Mouse (Mus musculus): ENCODE measurements around the gene Prkar2a. TPM values are rescaled to one million over a fixed set of nuclear protein-coding genes. Genes with fewer than 3 reads are reported as not detected.

Prkar2a gene
- polyA plus RNA-seq, 1 experiment, result 31.5 TPM

DNA sequence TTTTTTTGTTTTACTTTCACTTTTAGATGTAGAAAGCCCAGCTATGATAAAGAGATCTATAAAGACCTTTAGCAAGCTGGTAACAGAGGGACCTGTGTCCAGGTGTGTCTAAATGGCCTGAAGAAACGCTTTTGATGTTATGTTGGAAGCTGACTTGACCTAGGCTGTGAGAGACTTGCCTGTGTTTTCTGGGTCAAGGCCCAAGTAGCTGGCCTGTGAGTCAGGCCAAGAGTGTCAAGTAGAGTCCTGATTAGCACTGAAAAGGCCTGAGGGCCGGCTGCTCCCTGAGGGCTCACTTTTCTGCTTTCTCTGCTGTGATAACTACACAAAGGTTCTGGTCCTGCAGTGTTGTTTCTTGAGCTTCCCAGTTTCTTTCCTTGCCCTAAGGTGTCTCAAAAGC, 1.4 kb upstream of the Prkar2a start:
- Histone ChIP-seq H3K27me3 (ENCODE audit: control insufficient read depth, insufficient read depth, low read length) (no peaks in the 10 kb centered on the region), H3K27ac (ENCODE audit: insufficient read depth, low read depth, low read length) (peak overlapping the region; percentile 89), H3K4me3 (ENCODE audit: low read depth, low read length) (no peak overlapping the region), H3K36me3 (ENCODE audit: control insufficient read depth, insufficient read depth, low read length) (peaks cover 13% of the 10 kb centered on the region), H3K4me1 (ENCODE audit: control insufficient read depth, insufficient read depth, insufficient read length, low read length) (peaks cover 42% of the 10 kb centered on the region)
- TF ChIP-seq CTCF (IDR thresholded peaks at IDR 0.05; ENCODE audit: extremely low read depth, insufficient read length, insufficient replicate concordance, low read depth, low read length) (no peak), POLR2A (IDR thresholded peaks at IDR 0.05; ENCODE audit: low read depth, low read length) (no peak)
- 21% methylated on average over 2 of the region's 2 CpGs for WGBS

- Histone ChIP-seq H3K36me3 (ENCODE audit: control insufficient read depth, insufficient read depth, low read length) (peaks cover 7% of the 10 kb centered on the region), H3K27ac (ENCODE audit: insufficient read depth, low read depth, low read length) (peak overlapping the region; percentile 89), H3K4me3 (ENCODE audit: low read depth, low read length) (no peak overlapping the region), H3K4me1 (ENCODE audit: control insufficient read depth, insufficient read depth, insufficient read length, low read length) (peaks cover 42% of the 10 kb centered on the region), H3K27me3 (ENCODE audit: control insufficient read depth, insufficient read depth, low read length) (no peaks in the 10 kb centered on the region)
- 38% methylated on average over 9 of the region's 9 CpGs for WGBS
- TF ChIP-seq CTCF (IDR thresholded peaks at IDR 0.05; ENCODE audit: extremely low read depth, insufficient read length, insufficient replicate concordance, low read depth, low read length) (no peak), POLR2A (IDR thresholded peaks at IDR 0.05; ENCODE audit: low read depth, low read length) (no peak)
These were observed 663 bp upstream of the Prkar2a start for GRCm38 (mm10) chr9:108688451-108688850.

- WGBS, result 37% methylated on average over 1 of the region's 1 CpGs
- Histone ChIP-seq H3K4me1 (ENCODE audit: control insufficient read depth, insufficient read depth, insufficient read length, low read length) (peaks cover 42% of the 10 kb centered on the region), H3K27me3 (ENCODE audit: control insufficient read depth, insufficient read depth, low read length) (no peaks in the 10 kb centered on the region), H3K36me3 (ENCODE audit: control insufficient read depth, insufficient read depth, low read length) (peaks cover 2% of the 10 kb centered on the region; the same call in 1 of the 2 replicates), H3K27ac (ENCODE audit: insufficient read depth, low read depth, low read length) (peak overlapping the region; percentile 86), H3K4me3 (ENCODE audit: low read depth, low read length) (no peak overlapping the region)
- TF ChIP-seq CTCF (IDR thresholded peaks at IDR 0.05; ENCODE audit: extremely low read depth, insufficient read length, insufficient replicate concordance, low read depth, low read length) (no peak), POLR2A (IDR thresholded peaks at IDR 0.05; ENCODE audit: low read depth, low read length) (no peak)
These were observed 879 bp downstream of the Prkar2a start for GRCm38 (mm10) chr9:108689993-108690392.

DNA sequence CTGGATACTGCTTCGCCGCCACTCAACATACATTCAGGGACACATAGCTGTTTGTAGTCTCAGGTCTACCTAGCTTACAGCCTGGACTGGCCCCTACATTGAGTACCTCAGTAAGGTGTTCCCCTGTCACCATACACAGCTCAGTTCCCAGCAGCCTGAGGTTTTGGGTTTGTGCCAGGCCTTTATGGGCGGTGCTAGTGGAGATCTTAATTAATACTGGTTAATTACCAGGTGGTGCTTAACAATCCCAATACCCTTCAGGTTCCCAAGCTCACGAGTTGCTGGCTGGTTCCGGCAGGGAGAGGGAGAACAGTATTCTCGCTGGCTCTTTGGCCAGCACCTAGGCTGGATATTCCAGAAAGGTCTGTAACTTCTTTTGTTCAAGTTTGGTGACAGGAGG, 1.8 kb downstream of the Prkar2a start:
- TF ChIP-seq POLR2A (IDR thresholded peaks at IDR 0.05; ENCODE audit: low read depth, low read length) (peak; percentile 8; the same call in 1 of the 2 replicates), CTCF (IDR thresholded peaks at IDR 0.05; ENCODE audit: extremely low read depth, insufficient read length, insufficient replicate concordance, low read depth, low read length) (no peak)
- Histone ChIP-seq H3K4me3 (ENCODE audit: low read depth, low read length) (no peak overlapping the region), H3K27me3 (ENCODE audit: control insufficient read depth, insufficient read depth, low read length) (no peaks in the 10 kb centered on the region), H3K36me3 (ENCODE audit: control insufficient read depth, insufficient read depth, low read length) (no peaks in the 10 kb centered on the region), H3K4me1 (ENCODE audit: control insufficient read depth, insufficient read depth, insufficient read length, low read length) (peaks cover 42% of the 10 kb centered on the region), H3K27ac (ENCODE audit: insufficient read depth, low read depth, low read length) (peak overlapping the region; percentile 86)
- 55% methylated on average over 6 of the region's 6 CpGs for WGBS

DNA sequence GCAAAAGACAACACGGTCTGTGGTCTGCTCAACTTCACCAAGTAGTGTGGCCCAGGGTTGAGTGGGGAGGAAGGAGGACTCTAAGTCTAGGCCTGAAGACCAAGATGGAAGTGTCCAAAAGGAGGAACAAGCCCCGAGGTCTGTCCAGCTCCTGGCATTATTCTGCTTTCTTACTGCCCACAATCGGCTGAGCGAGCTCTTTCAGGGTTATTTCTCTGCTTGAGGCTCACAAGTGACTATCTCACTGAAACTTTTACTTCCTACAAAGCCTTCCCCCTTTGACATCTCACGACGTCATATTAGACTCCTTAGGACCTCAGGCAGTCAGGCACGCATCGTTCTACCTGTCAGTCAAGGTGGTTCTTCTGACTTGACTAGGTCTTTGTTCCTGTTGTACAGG, 2.3 kb downstream of the Prkar2a start:
- TF ChIP-seq CTCF (IDR thresholded peaks at IDR 0.05; ENCODE audit: extremely low read depth, insufficient read length, insufficient replicate concordance, low read depth, low read length) (no peak), POLR2A (IDR thresholded peaks at IDR 0.05; ENCODE audit: low read depth, low read length) (no peak; the same call in 1 of the 2 replicates)
- Histone ChIP-seq H3K4me3 (ENCODE audit: low read depth, low read length) (no peak overlapping the region; the same call in 1 of the 2 replicates), H3K27me3 (ENCODE audit: control insufficient read depth, insufficient read depth, low read length) (no peaks in the 10 kb centered on the region), H3K4me1 (ENCODE audit: control insufficient read depth, insufficient read depth, insufficient read length, low read length) (peaks cover 40% of the 10 kb centered on the region), H3K27ac (ENCODE audit: insufficient read depth, low read depth, low read length) (peak overlapping the region; percentile 86), H3K36me3 (ENCODE audit: control insufficient read depth, insufficient read depth, low read length) (no peaks in the 10 kb centered on the region)
- WGBS, result 31% methylated on average over 8 of the region's 8 CpGs

DNA sequence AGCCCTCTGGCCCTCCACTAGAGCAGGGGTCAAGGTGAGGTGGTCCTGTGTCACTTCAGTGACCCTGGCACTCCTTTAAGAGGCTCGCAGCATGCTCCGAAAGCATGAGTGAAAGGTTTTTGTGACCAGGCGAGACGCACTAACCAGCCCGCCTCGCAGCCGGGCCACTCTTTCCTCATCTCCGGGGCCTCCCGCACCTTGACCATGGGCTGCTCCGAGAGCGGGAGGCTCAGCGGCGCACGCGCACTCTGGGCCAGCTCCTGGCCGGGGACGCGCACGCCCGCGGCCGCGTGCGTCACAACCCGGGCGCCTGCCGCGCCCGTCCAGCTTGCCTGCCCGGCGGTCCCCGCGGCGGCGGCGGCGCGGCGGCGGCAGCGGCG, 2.7 kb downstream of the Prkar2a start:
- H3K36me3 ChIP-seq (ENCODE audit: control insufficient read depth, insufficient read depth, low read length), result no peaks in the 10 kb centered on the region
- peaks cover 36% of the 10 kb centered on the region for H3K4me1 ChIP-seq (ENCODE audit: control insufficient read depth, insufficient read depth, insufficient read length, low read length)
- no peaks in the 10 kb centered on the region for H3K27me3 ChIP-seq (ENCODE audit: control insufficient read depth, insufficient read depth, low read length)
- H3K4me3 ChIP-seq (ENCODE audit: low read depth, low read length), result peak overlapping the region; percentile 88
- under 1% methylated on average over 42 of the region's 42 CpGs for WGBS
- peak overlapping the region; percentile 86 for H3K27ac ChIP-seq (ENCODE audit: insufficient read depth, low read depth, low read length)
- TF ChIP-seq POLR2A (IDR thresholded peaks at IDR 0.05; ENCODE audit: low read depth, low read length) (peak; percentile 88), CTCF (IDR thresholded peaks at IDR 0.05; ENCODE audit: extremely low read depth, insufficient read length, insufficient replicate concordance, low read depth, low read length) (no peak)

- under 1% methylated on average over 91 of the region's 92 CpGs for WGBS
- Histone ChIP-seq H3K4me3 (ENCODE audit: low read depth, low read length) (peak overlapping the region; percentile 88), H3K4me1 (ENCODE audit: control insufficient read depth, insufficient read depth, insufficient read length, low read length) (peaks cover 32% of the 10 kb centered on the region), H3K27ac (ENCODE audit: insufficient read depth, low read depth, low read length) (peak overlapping the region; percentile 66), H3K36me3 (ENCODE audit: control insufficient read depth, insufficient read depth, low read length) (no peaks in the 10 kb centered on the region), H3K27me3 (ENCODE audit: control insufficient read depth, insufficient read depth, low read length) (no peaks in the 10 kb centered on the region)
- TF ChIP-seq POLR2A (IDR thresholded peaks at IDR 0.05; ENCODE audit: low read depth, low read length) (no peak), CTCF (IDR thresholded peaks at IDR 0.05; ENCODE audit: extremely low read depth, insufficient read length, insufficient replicate concordance, low read depth, low read length) (0 out of 2 replicates have a peak, but pooled peaks have one; percentile 19)
These were observed 3.3 kb downstream of the Prkar2a start for GRCm38 (mm10) chr9:108692226-108693041.
